Mouse (Mus musculus) G1E (cell line): Measurements from ENCODE around the gene Selenow. TPM values are rescaled to one million over a fixed set of nuclear protein-coding genes. Genes with fewer than 3 reads are reported as not detected.

Experiments used
- ATAC-seq: 2 replicates; pipeline ENCODE4 v1.8.0; 2016; ENCODE audit warnings: mild to moderate bottlenecking; ENCODE audit not compliant: insufficient number of reproducible peaks, poor library complexity, low FRiP score, severe bottlenecking; ENCODE audit errors: extremely low read depth
- DNase-seq: peaks from one replicate; pipeline ENCODE4 v3.0.0; 2012; ENCODE audit warnings: low spot score
- H3K27me3 ChIP-seq: 2 replicates; pipeline ENCODE4 v1.6.1; 2012; ENCODE audit warnings: mild to moderate bottlenecking, low read length, inconsistent platforms; ENCODE audit not compliant: insufficient read depth
- H3K36me3 ChIP-seq: replicated peaks from 2 replicates; pipeline ENCODE3; 2012; ENCODE audit warnings: mild to moderate bottlenecking, inconsistent platforms
- H3K4me1 ChIP-seq: 2 replicates; pipeline ENCODE4 v1.6.1; 2012; ENCODE audit warnings: low read depth, low read length, inconsistent platforms, mixed read lengths; ENCODE audit not compliant: insufficient read depth
- H3K4me3 ChIP-seq: 2 replicates; pipeline ENCODE4 v1.5.1; 2012; ENCODE audit warnings: low read depth, mild to moderate bottlenecking, inconsistent platforms, low read length, moderate library complexity, mixed read lengths
- H3K9me3 ChIP-seq: replicated peaks from 2 replicates; pipeline ENCODE4 v1.6.1; 2012; ENCODE audit warnings: inconsistent platforms
- CTCF ChIP-seq: IDR thresholded peaks from 2 replicates; pipeline ENCODE4 v1.5.1; 2012; ENCODE audit warnings: low read depth, low read length, inconsistent platforms, mixed read lengths
- GATA1 ChIP-seq: IDR thresholded peaks from 2 replicates; pipeline ENCODE4 v1.6.1; 2012; ENCODE audit warnings: borderline replicate concordance, low read length, inconsistent platforms, mixed read lengths
- GATA2 ChIP-seq: IDR thresholded peaks from 2 replicates; pipeline ENCODE4 v1.6.1; 2012; ENCODE audit warnings: low read depth, low read length, inconsistent platforms, borderline replicate concordance
- POLR2AphosphoS5 ChIP-seq: IDR thresholded peaks from 2 replicates; pipeline ENCODE4 v1.6.1; 2012; ENCODE audit warnings: low read depth, low read length, inconsistent platforms; ENCODE audit not compliant: insufficient replicate concordance
- TAL1 ChIP-seq: conservative IDR thresholded peaks from 2 replicates; pipeline ENCODE4 v1.6.1; 2012; ENCODE audit warnings: low read depth, low read length, inconsistent platforms, mixed read lengths
- polyA plus RNA-seq: library from polyadenylated mRNA; stranded (reverse); fragments of >175 nt; gene quantifications from 2 replicates; pipeline ENCODE4 v1.2.3, GENCODE M21; 2012
- total RNA-seq, 2 experiments: library from RNA; stranded (forward) in 1 of 2; stranded (reverse) in 1 of 2; fragments of 200-1000 nt in 1 of 2; fragments of >200 nt in 1 of 2; fragmentation: Nextera tagmentation in 1 of 2; gene quantifications; 2 replicates each; pipeline ENCODE4 v1.2.3; 2014 to 2017

Selenow gene
- total and polyA plus RNA-seq, 3 experiments, result 152 to 867 (median 559) TPM

DNA sequence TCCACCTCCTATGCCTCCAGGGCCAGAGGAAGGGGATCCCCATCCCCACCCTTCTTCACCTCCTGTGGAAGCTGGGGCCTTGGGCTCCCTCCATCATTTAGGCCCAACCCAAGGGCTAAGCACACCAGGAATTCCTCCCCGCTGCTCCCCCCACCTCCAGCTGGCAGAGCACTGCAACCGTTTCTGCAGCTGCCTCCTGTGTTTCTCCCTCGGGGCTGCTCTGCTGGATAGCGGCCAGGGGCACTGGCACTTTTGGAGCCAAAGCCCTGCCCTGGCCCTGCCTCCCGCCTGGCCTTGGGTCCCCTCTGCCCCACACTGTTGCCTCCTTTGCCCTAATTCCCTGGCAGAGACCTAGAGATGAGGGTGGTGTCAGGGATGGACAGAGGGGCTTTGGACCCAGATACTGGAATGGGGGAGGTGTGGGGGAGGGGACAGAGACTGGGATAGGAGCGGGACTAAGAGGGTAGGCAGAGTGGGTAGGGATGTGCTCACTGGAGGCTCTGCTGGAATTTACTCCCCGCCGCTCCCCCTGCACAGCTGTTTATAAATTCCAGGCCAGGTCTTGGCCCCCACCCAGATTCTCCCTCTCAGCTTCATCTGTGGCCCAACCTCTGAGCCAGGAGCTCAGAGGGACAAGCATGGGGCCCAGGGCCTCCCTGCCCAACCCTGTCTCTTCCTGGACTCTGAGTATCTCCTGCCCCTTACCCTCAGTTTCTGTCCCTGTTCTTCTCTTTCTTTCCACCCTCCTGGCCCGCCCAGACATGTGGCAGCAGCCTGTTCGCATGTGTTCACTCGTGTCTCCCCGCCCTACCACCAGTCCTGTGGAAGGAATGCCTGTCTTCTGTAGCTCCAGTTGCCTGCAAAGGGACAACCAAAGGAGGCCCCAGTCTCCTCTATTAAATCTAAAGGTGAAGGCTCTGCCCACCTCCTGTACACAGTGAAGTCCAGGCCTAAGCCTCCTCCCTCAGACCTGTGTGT lies 40.4 kb upstream of the Selenow start:
- no peak for DNase-seq
- no peak for ATAC-seq
- no peak for TF ChIP-seq CTCF
- TF ChIP-seq GATA1, result no peak
- TF ChIP-seq POLR2AphosphoS5, result no peak
- TF ChIP-seq TAL1, result no peak
- TF ChIP-seq GATA2, result no peak
- Histone ChIP-seq H3K36me3 (no peaks in the 10 kb centered on the region), H3K9me3 (no peaks in the 10 kb centered on the region), H3K4me3 (no peak overlapping the region), H3K4me1 (peaks cover 24% of the 10 kb centered on the region), H3K27me3 (peaks cover 56% of the 10 kb centered on the region)

DNA sequence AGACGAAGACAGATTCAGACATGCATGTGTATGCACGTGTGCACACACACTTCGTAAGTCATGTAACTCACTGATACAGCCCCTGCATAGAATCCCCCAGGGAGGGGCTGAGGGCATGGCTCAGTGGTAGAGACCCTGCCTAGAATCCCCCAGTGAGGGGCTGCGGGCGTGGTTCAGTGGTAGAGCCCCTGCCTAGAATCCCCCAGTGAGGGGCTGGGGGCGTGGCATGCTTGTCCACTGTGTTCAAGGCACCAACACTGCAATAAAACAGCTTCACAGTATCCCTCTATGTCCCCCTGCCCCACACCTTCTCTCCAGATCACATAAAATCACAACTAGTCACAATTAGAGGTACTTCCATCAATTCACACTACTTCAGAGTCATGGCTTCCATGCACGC lies 39.6 kb upstream of the Selenow start:
- Histone ChIP-seq H3K4me3 (no peak overlapping the region), H3K27me3 (peaks cover 56% of the 10 kb centered on the region), H3K36me3 (no peaks in the 10 kb centered on the region), H3K9me3 (no peaks in the 10 kb centered on the region), H3K4me1 (peaks cover 16% of the 10 kb centered on the region)
- TF ChIP-seq GATA2 (no peak), GATA1 (no peak), POLR2AphosphoS5 (no peak)
- DNase-seq, result no peak
- no peak for ATAC-seq

DNA sequence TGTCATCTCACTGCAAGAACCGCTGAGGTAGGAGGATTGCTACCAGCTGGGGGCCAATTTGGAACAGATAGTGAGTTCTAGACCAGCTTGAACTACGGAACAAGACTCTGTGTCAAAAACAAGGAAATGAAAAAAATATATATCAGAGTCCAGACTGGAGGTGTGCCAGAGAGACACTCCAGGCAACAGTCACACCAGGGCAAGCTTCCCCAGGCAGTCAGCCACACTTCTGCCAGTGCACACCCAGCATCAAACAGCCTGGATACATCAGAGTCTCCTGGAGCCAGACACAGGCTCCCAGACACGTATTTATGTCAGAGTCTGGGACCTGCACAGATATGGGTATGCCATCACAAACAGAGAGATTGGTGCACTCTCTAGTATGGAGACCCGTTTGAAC lies 39.0 kb upstream of the Selenow start:
- DNase-seq (no peak), ATAC-seq (no peak)
- Histone ChIP-seq H3K4me3 (no peak overlapping the region), H3K9me3 (no peaks in the 10 kb centered on the region), H3K4me1 (peaks cover 13% of the 10 kb centered on the region), H3K36me3 (no peaks in the 10 kb centered on the region), H3K27me3 (peaks cover 53% of the 10 kb centered on the region)
- TF ChIP-seq GATA2, result no peak
- no peak for TF ChIP-seq TAL1
- TF ChIP-seq GATA1, result no peak
- no peak for TF ChIP-seq POLR2AphosphoS5
- TF ChIP-seq CTCF, result no peak

DNA sequence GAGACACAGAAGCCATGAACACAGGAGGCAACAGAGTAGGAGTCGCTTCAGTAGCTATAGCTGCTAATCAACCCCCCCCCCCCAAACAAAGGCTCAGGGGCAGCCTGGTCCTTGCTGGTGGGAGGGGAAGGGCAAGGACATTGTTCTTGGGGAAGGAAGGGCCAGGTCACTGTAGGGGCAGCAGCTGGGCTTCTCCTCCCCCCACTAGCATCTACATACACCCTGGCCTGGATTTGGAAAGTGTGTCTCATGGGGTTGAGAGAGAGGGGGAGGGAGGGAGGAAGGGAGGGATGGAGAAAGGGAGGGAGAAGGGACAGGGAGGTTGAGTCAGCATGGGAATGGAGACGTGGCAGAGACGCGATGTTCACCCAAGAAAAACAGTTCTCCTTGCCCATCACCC lies 38.5 kb upstream of the Selenow start:
- Histone ChIP-seq H3K36me3 (no peaks in the 10 kb centered on the region), H3K4me1 (peaks cover 11% of the 10 kb centered on the region), H3K4me3 (no peak overlapping the region), H3K27me3 (peaks cover 56% of the 10 kb centered on the region), H3K9me3 (no peaks in the 10 kb centered on the region)
- ATAC-seq (no peak), DNase-seq (no peak)
- TF ChIP-seq CTCF, result no peak
- no peak for TF ChIP-seq GATA1
- no peak for TF ChIP-seq GATA2
- no peak for TF ChIP-seq TAL1
- TF ChIP-seq POLR2AphosphoS5, result no peak

DNA sequence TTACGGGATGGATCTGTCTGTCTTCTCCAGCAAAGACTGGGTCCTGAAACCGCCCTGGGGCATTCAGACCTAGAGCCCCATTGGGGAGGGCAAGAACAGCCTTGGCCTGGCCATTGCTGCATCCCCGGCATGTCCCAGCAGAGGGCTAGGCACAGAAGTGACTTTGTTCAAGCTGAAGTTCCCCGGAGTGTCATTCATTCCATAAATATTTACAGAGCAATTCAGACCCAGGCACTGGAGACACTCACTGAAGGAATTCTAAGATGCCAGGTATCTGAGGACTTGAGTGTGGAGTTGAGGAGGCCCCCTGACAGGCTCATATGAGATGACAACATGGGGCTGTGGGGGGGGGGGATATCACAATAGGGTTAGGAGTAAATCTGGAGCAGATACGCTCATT lies 33.9 kb upstream of the Selenow start:
- H3K4me3 ChIP-seq, result no peak overlapping the region
- H3K9me3 ChIP-seq, result peaks cover 3% of the 10 kb centered on the region
- peaks cover 46% of the 10 kb centered on the region for H3K27me3 ChIP-seq
- TF ChIP-seq TAL1 (no peak), CTCF (no peak), GATA1 (no peak), POLR2AphosphoS5 (no peak), GATA2 (no peak)
- ATAC-seq, result no peak
- peaks cover 17% of the 10 kb centered on the region for H3K4me1 ChIP-seq
- no peak for DNase-seq
- H3K36me3 ChIP-seq, result no peaks in the 10 kb centered on the region

DNA sequence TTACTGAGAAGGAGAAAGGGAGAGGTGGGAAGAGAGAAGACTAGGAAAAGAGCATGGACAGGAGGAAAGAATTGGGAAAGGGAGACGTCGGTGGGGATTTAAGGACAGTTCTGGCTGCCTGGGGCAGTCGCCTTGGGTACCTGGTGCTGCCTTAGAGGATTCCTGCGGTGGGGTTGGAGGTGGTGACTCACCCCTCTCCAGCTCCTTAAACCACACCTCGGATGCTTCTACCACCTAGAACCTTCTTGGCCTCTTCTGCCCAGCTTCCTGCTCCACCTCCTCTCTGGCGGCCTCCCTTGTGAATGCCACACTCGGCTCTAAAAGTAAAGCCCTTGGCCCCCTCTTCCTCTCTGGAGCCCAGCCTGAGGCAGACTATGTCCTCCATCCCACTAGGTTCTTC lies 33.3 kb upstream of the Selenow start:
- Histone ChIP-seq H3K9me3 (peaks cover 3% of the 10 kb centered on the region), H3K4me3 (no peak overlapping the region), H3K4me1 (peaks cover 20% of the 10 kb centered on the region), H3K27me3 (peaks cover 46% of the 10 kb centered on the region), H3K36me3 (no peaks in the 10 kb centered on the region)
- ATAC-seq, result no peak
- no peak for DNase-seq
- TF ChIP-seq TAL1, result no peak
- TF ChIP-seq POLR2AphosphoS5, result no peak

DNA sequence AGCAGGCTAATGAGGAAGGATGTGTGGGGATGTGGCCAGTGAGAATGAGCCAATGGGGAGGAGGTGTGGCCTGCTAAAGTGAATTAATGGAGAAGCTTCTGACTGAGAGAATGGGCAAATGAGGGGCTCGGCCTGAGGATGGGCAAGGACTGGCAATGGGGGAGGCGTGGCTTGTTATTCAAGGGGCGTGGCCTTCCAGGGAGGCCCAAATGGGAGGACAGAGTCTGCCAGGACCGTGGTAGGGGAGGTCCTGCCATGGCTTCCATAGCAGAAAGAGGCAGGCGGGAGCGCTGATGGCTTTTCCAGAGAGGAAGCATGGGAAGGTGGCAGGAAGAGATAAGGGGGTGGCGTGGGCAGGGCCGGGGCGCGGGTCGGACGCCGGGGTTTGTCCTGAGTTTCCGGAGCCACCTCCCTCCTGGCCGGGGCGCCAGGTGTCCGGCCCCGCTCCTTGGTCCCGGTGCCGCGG lies 32.8 kb upstream of the Selenow start:
- no peak for ATAC-seq
- Histone ChIP-seq H3K4me3 (no peak overlapping the region), H3K36me3 (no peaks in the 10 kb centered on the region)

More for the DNA sequence above, 32.8 kb upstream of the Selenow start:
- H3K4me1 ChIP-seq, result peaks cover 25% of the 10 kb centered on the region
- H3K27me3 ChIP-seq, result peaks cover 48% of the 10 kb centered on the region
- DNase-seq, result no peak
- no peak for TF ChIP-seq GATA2
- TF ChIP-seq POLR2AphosphoS5, result no peak
- no peak for TF ChIP-seq GATA1
- no peak for TF ChIP-seq CTCF
- TF ChIP-seq TAL1, result no peak
- H3K9me3 ChIP-seq, result peaks cover 3% of the 10 kb centered on the region
